Mouse (Mus musculus) right cerebral cortex, postnatal 14 days (tissue): ENCODE results near the gene Fosl2.

Experiments used
- DNase-seq: peaks from one replicate; pipeline ENCODE4 v3.0.0; 2022

Fosl2 gene

GRCm38 (mm10) chr5:32135336-32136206 lies at the start of gene Fosl2:
TSS of gene Fosl2 (plus strand) at chr5:32135801.
- peak; percentile 90 for DNase-seq

DNA sequence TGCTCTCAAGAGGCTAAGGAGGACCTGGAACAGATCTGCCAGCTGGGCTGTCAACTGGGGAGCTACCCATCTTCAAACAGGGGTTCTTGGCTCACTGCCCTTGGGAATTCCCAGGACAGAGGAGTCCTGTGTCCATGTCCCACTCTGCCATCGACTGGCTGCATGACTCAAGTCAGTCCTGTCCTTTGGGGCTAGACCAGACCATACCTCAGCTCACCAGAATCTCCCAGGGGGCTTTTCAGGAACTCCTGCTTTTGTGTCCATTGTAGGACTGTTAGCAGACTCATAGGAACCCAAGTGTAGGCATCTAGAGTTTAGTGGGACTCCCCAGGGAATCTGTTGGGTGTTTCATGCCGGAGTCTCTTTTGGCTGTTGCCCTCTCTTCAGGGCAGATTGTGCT lies 49.6 kb upstream of the Fosl2 start:
- DNase-seq: no peak

- DNase-seq: no peak
Measured at GRCm38 (mm10) chr5:32086526-32087090, 49.0 kb upstream of the Fosl2 start.

GRCm38 (mm10) chr5:32089481-32089880 lies 46.1 kb upstream of the Fosl2 start:
- DNase-seq: no peak

DNA sequence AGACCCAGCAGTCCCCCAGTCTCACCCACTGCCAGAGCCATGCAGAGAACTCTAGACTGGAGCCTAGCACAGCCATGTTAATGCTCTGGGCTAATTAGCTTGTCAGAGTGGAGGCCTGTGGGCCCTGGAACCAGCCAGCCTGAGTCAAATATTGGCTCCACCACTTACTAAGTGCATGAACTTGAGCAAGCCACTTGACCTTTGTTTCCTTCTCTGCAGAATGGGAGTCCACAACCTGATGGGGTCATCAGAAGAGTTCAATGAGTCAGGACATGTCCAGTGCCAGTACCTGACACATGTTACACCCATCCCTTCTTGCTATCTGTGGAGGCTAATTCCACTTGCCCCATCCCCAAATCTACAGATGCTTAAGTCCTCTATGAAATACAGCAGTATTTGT lies 43.3 kb upstream of the Fosl2 start:
- DNase-seq: no peak

GRCm38 (mm10) chr5:32098691-32099090 lies 36.9 kb upstream of the Fosl2 start:
- DNase-seq: no peak

GRCm38 (mm10) chr5:32102484-32102883 lies 33.1 kb upstream of the Fosl2 start:
- peak; percentile 30 for DNase-seq

- no peak for DNase-seq
Measured at GRCm38 (mm10) chr5:32102971-32103431, 32.6 kb upstream of the Fosl2 start.

- DNase-seq: no peak
Measured at GRCm38 (mm10) chr5:32103545-32103944, 32.1 kb upstream of the Fosl2 start.

- DNase-seq: no peak
Measured at GRCm38 (mm10) chr5:32104119-32104990, 31.2 kb upstream of the Fosl2 start.

DNA sequence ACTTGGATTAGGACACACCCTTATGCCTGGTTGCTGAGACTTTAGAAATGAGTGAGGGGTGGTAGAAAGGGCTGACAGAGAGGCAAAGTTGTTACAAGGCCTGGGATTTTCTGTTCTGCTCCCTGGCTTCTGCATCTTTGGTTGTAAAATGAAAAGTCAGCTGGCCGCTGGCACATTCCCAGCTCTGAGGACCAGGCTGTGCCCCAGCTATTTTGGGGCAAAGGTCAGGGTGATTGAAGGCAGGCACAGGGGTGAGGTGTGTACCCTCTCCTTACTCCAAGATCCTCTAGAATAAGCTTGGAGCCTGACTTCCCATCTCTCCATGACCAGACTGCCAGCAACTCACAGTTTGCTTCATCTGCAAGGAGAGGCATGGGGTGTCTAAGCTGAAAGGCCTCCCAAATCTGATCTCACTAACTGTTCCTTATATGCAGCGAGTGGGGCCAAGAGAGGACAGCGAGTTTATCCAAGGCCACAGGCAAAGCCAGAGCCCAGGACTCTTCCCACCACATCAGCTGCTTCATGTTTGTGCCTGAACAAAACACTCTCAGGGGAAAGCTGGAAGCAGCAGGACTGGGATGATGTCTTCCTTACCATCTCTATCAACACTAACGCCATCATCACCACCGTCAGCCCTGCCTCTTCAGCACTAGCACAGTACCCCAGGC lies 29.0 kb upstream of the Fosl2 start:
- DNase-seq: no peak

DNA sequence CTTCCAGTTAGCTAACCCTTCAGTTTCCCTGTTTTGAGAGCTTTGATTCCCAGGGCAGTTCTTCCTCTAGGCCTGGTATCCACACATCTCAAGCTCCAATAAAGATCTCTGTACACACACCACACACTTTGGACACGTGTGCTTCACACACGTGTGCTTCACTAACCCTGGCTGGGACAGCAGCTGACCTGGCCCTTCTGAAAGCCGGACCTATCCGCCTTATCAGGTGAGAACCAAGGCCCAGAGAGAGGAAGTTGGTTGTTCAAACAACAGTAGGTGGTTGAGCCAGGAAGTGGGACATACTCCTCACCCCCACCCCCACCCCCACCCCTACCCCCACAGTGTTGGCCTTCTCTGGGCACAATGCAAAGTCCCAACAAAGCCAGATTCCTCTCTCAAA lies 24.9 kb upstream of the Fosl2 start:
- DNase-seq: no peak

GRCm38 (mm10) chr5:32112206-32112916 lies 23.2 kb upstream of the Fosl2 start:
- DNase-seq: no peak

- no peak for DNase-seq
Measured at GRCm38 (mm10) chr5:32120901-32121376, 14.7 kb upstream of the Fosl2 start.

- DNase-seq: no peak
Measured at GRCm38 (mm10) chr5:32121936-32122335, 13.7 kb upstream of the Fosl2 start.

- no peak for DNase-seq
Measured at GRCm38 (mm10) chr5:32122363-32122762, 13.2 kb upstream of the Fosl2 start.

DNA sequence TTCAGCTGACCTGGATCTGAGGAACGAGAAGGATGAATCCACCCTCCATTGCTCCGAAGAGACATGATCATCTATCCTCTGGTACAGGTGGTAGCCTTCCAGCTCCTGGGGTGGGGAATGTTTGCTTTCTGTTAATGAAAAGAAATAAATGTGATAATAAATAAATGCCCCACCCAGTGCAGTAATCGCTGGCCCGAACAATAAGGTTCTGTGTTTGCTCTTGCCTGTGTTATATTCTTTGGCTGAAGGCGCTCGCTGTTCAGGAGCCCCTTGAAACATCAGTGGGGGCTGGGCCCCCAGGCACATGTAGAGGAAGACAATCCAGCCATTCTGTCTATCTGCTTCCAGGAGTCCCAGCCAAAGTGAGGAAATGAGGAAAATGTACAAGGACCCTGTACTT lies 10.6 kb upstream of the Fosl2 start:
- DNase-seq: no peak

- no peak for DNase-seq
Measured at GRCm38 (mm10) chr5:32127226-32127625, 8.4 kb upstream of the Fosl2 start.

- no peak for DNase-seq
Measured at GRCm38 (mm10) chr5:32127927-32128326, 7.7 kb upstream of the Fosl2 start.

DNA sequence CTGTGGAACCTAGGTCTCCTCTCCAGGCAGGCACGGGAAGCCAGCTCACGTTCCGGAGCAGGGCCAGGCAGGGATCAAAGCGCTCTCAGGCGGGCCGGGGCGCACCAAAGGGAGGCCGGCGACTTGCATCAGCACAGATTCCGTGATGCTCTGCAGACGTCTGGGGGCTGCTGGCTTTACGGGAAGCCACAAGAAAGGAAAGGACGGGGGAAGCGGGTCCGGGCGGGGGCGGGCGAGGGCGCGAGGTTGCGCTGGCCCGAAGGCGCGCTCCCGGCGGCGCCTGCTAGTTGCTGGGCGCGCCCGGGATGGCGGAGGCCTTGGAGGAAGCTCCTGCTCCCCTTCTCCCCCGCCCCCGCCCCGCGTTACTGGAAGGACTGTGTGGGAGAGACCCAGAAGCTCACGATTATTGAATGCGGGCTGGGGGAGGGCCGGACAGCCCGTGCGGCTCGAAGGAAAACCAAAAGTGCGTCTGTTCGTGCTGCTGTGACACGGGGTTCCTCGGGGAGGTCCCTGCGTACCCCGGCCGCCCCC lies 2.6 kb upstream of the Fosl2 start:
- DNase-seq: peak; percentile 65

DNA sequence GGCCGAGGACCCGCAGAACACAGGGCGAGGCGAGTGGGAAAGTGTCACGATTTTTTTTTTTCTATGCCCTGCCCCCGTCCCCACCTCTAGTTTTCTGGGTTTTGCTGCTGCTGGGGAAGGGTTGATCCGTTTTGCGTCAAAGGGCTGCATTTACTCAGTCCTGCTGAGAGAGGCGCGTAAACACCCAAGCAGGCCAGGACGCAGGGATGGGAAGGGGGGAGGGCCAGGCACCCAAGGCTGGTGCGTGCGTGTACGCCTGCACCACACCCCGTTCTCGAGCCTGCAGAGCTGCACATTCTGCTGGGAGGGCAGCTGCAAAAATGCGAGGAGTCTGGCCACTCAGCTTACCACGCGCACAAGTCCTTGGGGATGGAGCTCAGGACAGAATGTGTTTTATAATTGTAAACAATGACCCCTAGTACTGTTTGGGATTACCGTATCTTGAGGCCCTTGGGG lies 2.0 kb upstream of the Fosl2 start:
- peak; percentile 63 for DNase-seq
